Mouse (Mus musculus) urinary bladder, adult 18-20 months (tissue): ENCODE measurements at regions not wholly inside any gene's neighbourhood (a gene's known extent, or its start where the extent isn't known, plus 50 kb on each side); places are given as distances from the start of the nearest gene placed in this dataset.

Experiments
- DNase-seq, 2 experiments: peaks; one replicate each; pipeline ENCODE4 v3.0.0; 2022; ENCODE audit warnings: low spot score in 2 of 2, mixed read lengths in 2 of 2

GRCm38 (mm10) chr11:8377301-8377700 lies 287.0 kb downstream of the Tns3 start:
- no peak for DNase-seq

GRCm38 (mm10) chr11:8365545-8365944 lies 298.8 kb downstream of the Tns3 start:
- DNase-seq = no peak

- no peak for DNase-seq
These were observed 299.5 kb downstream of the Tns3 start for GRCm38 (mm10) chr11:8364703-8365433.

- DNase-seq = no peak
These were observed 319.4 kb downstream of the Tns3 start for GRCm38 (mm10) chr11:8344938-8345337.

- peak; percentile 3 to 9 for DNase-seq
These were observed 361.8 kb downstream of the Tns3 start for GRCm38 (mm10) chr11:8302347-8303188.

- no peak for DNase-seq
These were observed 366.9 kb downstream of the Tns3 start for GRCm38 (mm10) chr11:8297462-8297861.

- no peak for DNase-seq
These were observed 370.9 kb downstream of the Tns3 start for GRCm38 (mm10) chr11:8293322-8294014.

- DNase-seq = no peak
These were observed 379.1 kb downstream of the Tns3 start for GRCm38 (mm10) chr11:8285271-8285670.

- no peak for DNase-seq
These were observed 389.1 kb downstream of the Tns3 start for GRCm38 (mm10) chr11:8275203-8275602.

- no peak for DNase-seq
These were observed 395.2 kb downstream of the Tns3 start for GRCm38 (mm10) chr11:8269171-8269570.

- DNase-seq = no peak
These were observed 410.3 kb downstream of the Tns3 start for GRCm38 (mm10) chr11:8254036-8254435.

- DNase-seq = no peak
These were observed 413.0 kb downstream of the Tns3 start for GRCm38 (mm10) chr11:8251360-8251759.

- no peak for DNase-seq
These were observed 414.9 kb downstream of the Tns3 start for GRCm38 (mm10) chr11:8249468-8249867.

- DNase-seq = peak in 1 of 2 experiments; percentile 9
These were observed 416.8 kb downstream of the Tns3 start for GRCm38 (mm10) chr11:8247535-8247934.

- DNase-seq = no peak
These were observed 417.3 kb downstream of the Tns3 start for GRCm38 (mm10) chr11:8247024-8247423.

- DNase-seq = no peak
These were observed 418.8 kb downstream of the Tns3 start for GRCm38 (mm10) chr11:8245408-8246003.

- no peak for DNase-seq
These were observed 425.8 kb downstream of the Tns3 start for GRCm38 (mm10) chr11:8238498-8238897.

GRCm38 (mm10) chr11:8237556-8237955 lies 426.8 kb downstream of the Tns3 start:
- DNase-seq = no peak

- DNase-seq = no peak
These were observed 428.3 kb downstream of the Tns3 start for GRCm38 (mm10) chr11:8236056-8236455.

GRCm38 (mm10) chr11:8232636-8233189 lies 431.6 kb downstream of the Tns3 start:
- DNase-seq = no peak

- no peak for DNase-seq
These were observed 434.5 kb downstream of the Tns3 start for GRCm38 (mm10) chr11:8229787-8230186.
